ENCODE assay signal across 16 mouse cellular contexts in the genomic region with DNA sequence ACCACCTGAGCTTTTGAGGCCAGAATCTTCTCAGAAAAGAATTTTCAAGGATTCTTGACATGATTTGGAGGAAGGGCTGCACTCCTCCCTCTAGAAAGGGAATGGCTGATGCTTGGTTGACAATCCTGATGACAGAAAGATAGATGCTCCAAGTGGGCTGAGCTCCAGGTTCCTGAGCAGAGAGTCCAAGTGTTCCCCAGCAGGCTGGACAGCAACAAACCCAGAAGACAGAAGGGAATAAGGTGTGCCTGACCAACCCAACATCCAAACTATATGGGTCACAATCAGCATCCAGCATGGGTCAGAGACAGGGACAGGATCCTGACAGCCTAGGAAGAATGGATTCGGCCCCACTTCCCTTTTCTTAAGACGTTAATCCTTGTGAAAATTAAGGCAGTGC.
"Had no signal": no experiment of that assay in that cellular context is flagged by ENCODE, and none has a peak within 500 bp of the region (broad histone marks: within the 10 kb centered on the region; RNA-seq: fewer than 3 reads in every experiment).

No protein-coding gene starts in this region.

- H3K4me1 ChIP-seq: liver, embryonic 15.5 days; megakaryocyte, embryonic 14.5 days had no signal

- H3K27ac ChIP-seq: limb, embryonic 10.5 days; liver, embryonic 15.5 days; macrophage; midbrain, embryonic 15.5 days; neural tube, embryonic 12.5 days had no signal

- H3K4me3 ChIP-seq: limb, embryonic 10.5 days; liver, embryonic 15.5 days; megakaryocyte, embryonic 14.5 days; midbrain, embryonic 15.5 days; neural tube, embryonic 12.5 days had no signal

- DNase-seq: kidney, postnatal 14 days; lung, embryonic 14.5 days; lung, postnatal 14 days; retina, postnatal 1 day; right cerebral cortex, postnatal 4 days; spleen, adult 18-20 months; thymus, adult 18-20 months; thymus, postnatal 25 days had no signal

- H3K9ac ChIP-seq: liver, embryonic 15.5 days; lung, embryonic 14.5 days; midbrain, embryonic 15.5 days; neural tube, embryonic 12.5 days had no signal

- H3K36me3 ChIP-seq: limb, embryonic 10.5 days; liver, embryonic 15.5 days; midbrain, embryonic 15.5 days; neural tube, embryonic 12.5 days had no signal

- H3K27me3 ChIP-seq: liver, embryonic 15.5 days; megakaryocyte, embryonic 14.5 days; midbrain, embryonic 15.5 days; neural tube, embryonic 12.5 days had no signal

- ATAC-seq: midbrain, embryonic 15.5 days had no signal

- H3K9me3 ChIP-seq: limb, embryonic 10.5 days; liver, embryonic 15.5 days; midbrain, embryonic 15.5 days; neural tube, embryonic 12.5 days had no signal

- H3K4me2 ChIP-seq: liver, embryonic 11.5 days; liver, embryonic 15.5 days; lung, embryonic 14.5 days; midbrain, embryonic 11.5 days; midbrain, embryonic 15.5 days; neural tube, embryonic 12.5 days had no signal
